Mouse (Mus musculus) midbrain, embryonic 14.5 days (tissue): ENCODE measurements at regions not wholly inside any gene's neighbourhood (a gene's known extent, or its start where the extent isn't known, plus 50 kb on each side); places are given as distances from the start of the nearest gene placed in this dataset.
"Not testable (repeated sequence)": the region's sequence is repeated elsewhere in the genome, so short reads cannot be mapped to it uniquely, and the experiment has no call there.

Experiments
- ATAC-seq: fragments of 200-750 bp; cut with Nextera tagmentation; 2 replicates; pipeline ENCODE4 v1.8.0; 2017; ENCODE audit warnings: moderate number of reproducible peaks, moderate library complexity; ENCODE audit not compliant: low FRiP score, low TSS enrichment
- DNase-seq: peaks from one replicate; pipeline ENCODE4 v3.0.0-alpha.2; 2015
- H3K27ac ChIP-seq: fragments of 300-500 bp; sonication (generic); replicated peaks from 2 replicates; pipeline ENCODE4 v1.5.1; 2014; ENCODE audit warnings: mild to moderate bottlenecking, low read depth, low read length, moderate library complexity
- H3K27me3 ChIP-seq: fragments of 300-500 bp; sonication (generic); 2 replicates; pipeline ENCODE4 v1.6.1; 2014; ENCODE audit warnings: low read length, control low read depth, mixed read lengths; ENCODE audit not compliant: control insufficient read depth, insufficient read depth
- H3K36me3 ChIP-seq: fragments of 300-500 bp; sonication (generic); 2 replicates; pipeline ENCODE4 v1.6.1; 2014; ENCODE audit warnings: low read length, control low read depth; ENCODE audit not compliant: control insufficient read depth, insufficient read depth
- H3K4me1 ChIP-seq: fragments of 300-500 bp; sonication (generic); 2 replicates; pipeline ENCODE4 v1.6.1; 2014; ENCODE audit warnings: mild to moderate bottlenecking, antibody characterized with exemption, low read length, control low read depth; ENCODE audit not compliant: control insufficient read depth, insufficient read depth
- H3K4me2 ChIP-seq: fragments of 300-500 bp; sonication (generic); 2 replicates; pipeline ENCODE4 v1.6.1; 2014; ENCODE audit warnings: mild to moderate bottlenecking, low read length, moderate library complexity
- H3K4me3 ChIP-seq: fragments of 300-500 bp; sonication (generic); replicated peaks from 2 replicates; pipeline ENCODE4 v1.5.1; 2014; ENCODE audit warnings: low read depth, low read length
- H3K9ac ChIP-seq: fragments of 300-500 bp; sonication (generic); replicated peaks from 2 replicates; pipeline ENCODE4 v1.6.1; 2014; ENCODE audit warnings: mild to moderate bottlenecking, low read length, moderate library complexity
- H3K9me3 ChIP-seq: fragments of 300-500 bp; sonication (generic); 2 replicates; pipeline ENCODE4 v1.6.1; 2016; ENCODE audit warnings: low read length, control low read depth, mixed read lengths; ENCODE audit not compliant: control insufficient read depth
- WGBS: fragments of 180-500 bp; shearing (Covaris S2); extraction: QIAGEN DNeasy Blood & Tissue Kit; methylation state at CpG from one replicate; pipeline ENCODE4 v1.1.7; 2014; 5-methylcytosine and 5-hydroxymethylcytosine counted together

DNA sequence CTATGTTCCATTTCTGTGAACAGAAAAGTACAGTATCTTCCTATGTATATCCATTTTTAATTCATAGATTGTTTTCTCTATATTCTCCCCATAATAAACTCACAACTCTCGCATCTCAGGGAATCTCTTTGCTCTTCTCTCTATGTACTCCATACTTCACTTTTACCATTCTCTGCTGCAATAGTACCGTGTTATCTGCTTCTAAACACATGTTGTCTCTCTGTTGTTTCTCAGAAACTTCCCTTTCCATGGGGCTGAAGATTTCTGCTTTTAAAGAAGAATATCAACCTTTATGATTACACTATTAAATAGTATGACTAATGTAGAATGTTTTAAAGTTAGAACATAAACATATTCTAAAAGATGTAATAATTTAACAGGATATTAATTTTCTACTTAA is 207.9 kb upstream of the Cntn3 start:
- Histone ChIP-seq H3K4me1 (no peaks in the 10 kb centered on the region), H3K9me3 (no peaks in the 10 kb centered on the region), H3K27me3 (no peaks in the 10 kb centered on the region), H3K4me3 (no peak overlapping the region), H3K4me2 (no peak overlapping the region), H3K9ac (no peak overlapping the region), H3K36me3 (no peaks in the 10 kb centered on the region), H3K27ac (no peak overlapping the region)
- no peak for ATAC-seq
- DNase-seq: no peak
- 92% methylated on average over 2 of the region's 2 CpGs for WGBS

DNA sequence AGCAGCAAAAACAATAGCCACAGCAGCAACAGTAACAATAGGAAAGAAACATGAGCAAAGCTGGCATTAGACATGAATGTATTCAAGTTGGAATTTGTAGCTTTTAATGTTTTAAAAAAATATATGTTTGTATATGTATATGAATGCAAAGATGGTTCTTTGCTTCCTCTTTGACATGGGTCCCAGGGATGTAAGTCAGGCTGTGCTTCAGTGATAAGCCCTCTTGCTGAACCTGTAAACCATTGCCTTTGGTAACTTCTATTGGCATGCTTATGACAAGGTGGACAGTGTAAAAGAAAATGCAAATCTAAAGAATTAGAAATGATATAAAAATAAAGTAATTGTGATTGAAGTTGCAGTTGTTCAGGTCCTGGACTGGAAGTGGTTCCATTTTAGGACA is 201.7 kb upstream of the Cntn3 start:
- no peak overlapping the region for H3K27ac ChIP-seq
- no peaks in the 10 kb centered on the region for H3K27me3 ChIP-seq
- H3K4me2 ChIP-seq: no peak overlapping the region
- ATAC-seq (no peak), DNase-seq (no peak)
- no peaks in the 10 kb centered on the region for H3K4me1 ChIP-seq
- no peaks in the 10 kb centered on the region for H3K9me3 ChIP-seq
- H3K36me3 ChIP-seq: no peaks in the 10 kb centered on the region
- H3K9ac ChIP-seq: no peak overlapping the region
- H3K4me3 ChIP-seq: no peak overlapping the region

DNA sequence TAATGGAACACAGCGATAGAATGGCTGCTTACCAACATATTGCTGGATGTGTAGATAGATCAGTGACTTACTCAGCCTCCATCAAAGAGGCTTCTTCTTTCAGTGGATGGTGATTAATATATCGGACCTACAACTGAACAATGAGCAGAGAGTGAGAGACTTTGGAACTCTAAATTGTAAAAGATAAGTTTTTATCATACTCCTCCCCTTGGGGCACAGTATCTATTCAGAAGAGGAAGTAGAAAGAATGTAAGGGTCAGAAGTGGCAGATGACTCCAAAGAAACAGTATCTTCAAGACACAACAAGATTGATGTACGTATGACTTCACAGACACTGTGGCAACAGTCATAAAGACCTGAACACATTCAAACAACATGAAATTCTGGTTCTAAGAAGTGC is 189.5 kb upstream of the Cntn3 start:
- Histone ChIP-seq H3K27ac (no peak overlapping the region), H3K4me1 (no peaks in the 10 kb centered on the region), H3K4me3 (no peak overlapping the region), H3K9me3 (no peaks in the 10 kb centered on the region), H3K9ac (no peak overlapping the region), H3K27me3 (no peaks in the 10 kb centered on the region), H3K36me3 (no peaks in the 10 kb centered on the region), H3K4me2 (no peak overlapping the region)
- 91% methylated on average over 3 of the region's 3 CpGs for WGBS
- DNase-seq (no peak), ATAC-seq (no peak)

DNA sequence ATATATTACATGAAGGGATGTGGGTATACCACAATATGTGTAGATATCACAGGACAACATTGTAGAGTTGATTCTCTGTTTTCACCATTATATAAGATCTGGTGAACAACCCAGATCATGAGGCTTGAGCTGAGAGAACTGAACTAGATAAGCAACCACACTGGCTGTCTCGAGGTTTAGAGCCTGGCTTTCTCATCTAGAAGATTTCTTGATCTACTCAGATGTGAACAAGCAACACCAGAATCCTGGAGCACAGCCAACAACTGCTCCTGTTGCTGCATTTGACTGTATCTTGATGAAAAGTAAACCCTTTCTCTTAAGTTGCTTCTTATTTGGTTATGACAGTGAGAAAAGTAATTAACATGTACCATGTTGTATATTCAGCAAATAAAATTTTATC is 182.1 kb upstream of the Cntn3 start:
- H3K4me3 ChIP-seq: no peak overlapping the region
- no peaks in the 10 kb centered on the region for H3K36me3 ChIP-seq
- no peaks in the 10 kb centered on the region for H3K4me1 ChIP-seq
- no peak overlapping the region for H3K27ac ChIP-seq
- no peak overlapping the region for H3K9ac ChIP-seq
- ATAC-seq: no peak
- 68% methylated on average over 1 of the region's 1 CpGs for WGBS
- no peak for DNase-seq
- H3K27me3 ChIP-seq: no peaks in the 10 kb centered on the region
- no peak overlapping the region for H3K4me2 ChIP-seq
- no peaks in the 10 kb centered on the region for H3K9me3 ChIP-seq

DNA sequence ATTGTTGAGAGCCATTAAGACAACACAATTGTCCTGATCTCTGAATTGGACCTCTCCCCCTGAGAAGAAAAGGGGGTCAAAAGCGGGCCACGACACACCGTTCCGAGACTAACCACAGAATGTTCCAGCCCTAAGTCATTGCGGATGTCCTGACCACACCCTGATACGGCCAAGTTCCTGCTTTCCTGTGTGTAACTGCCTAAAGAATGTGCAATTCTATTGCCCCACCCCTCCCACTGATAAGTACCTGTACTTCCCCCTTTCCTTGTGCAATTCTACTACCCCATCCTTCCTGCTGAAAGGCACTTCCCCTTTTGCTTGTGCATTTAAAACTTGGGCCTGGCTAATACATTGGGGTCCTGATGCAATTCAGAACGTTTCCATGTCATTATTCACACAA is 177.3 kb upstream of the Cntn3 start:
- not testable (repeated sequence) for ATAC-seq, H3K9ac ChIP-seq, H3K36me3 ChIP-seq, H3K4me3 ChIP-seq, H3K27me3 ChIP-seq, H3K9me3 ChIP-seq, H3K4me1 ChIP-seq, H3K27ac ChIP-seq, H3K4me2 ChIP-seq, DNase-seq
- WGBS: 96% methylated on average over 7 of the region's 7 CpGs

DNA sequence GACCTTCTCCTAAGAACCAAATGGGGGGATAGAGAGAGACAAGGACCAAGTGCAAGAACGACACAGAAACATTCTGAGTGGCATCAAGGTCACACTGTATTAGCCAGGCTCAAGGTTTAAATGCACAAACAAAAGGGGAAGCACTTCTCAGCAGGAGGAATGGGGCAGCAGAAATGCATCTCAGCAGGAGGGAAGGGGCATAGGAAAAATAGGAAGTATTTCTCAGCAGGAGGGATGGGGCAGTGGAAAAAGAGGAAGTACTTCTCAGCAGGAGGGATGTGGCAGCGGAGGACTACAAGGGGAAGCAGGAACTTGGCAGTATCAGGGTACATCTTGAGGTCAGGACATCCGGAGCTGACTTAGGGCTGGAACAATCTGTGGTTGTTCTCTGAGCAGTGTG is 173.5 kb upstream of the Cntn3 start:
- not testable (repeated sequence) for H3K9me3 ChIP-seq, H3K27me3 ChIP-seq, H3K9ac ChIP-seq, H3K4me2 ChIP-seq, ATAC-seq, DNase-seq, H3K4me3 ChIP-seq, H3K4me1 ChIP-seq, H3K27ac ChIP-seq, H3K36me3 ChIP-seq
- WGBS: 67% methylated on average over 3 of the region's 3 CpGs

DNA sequence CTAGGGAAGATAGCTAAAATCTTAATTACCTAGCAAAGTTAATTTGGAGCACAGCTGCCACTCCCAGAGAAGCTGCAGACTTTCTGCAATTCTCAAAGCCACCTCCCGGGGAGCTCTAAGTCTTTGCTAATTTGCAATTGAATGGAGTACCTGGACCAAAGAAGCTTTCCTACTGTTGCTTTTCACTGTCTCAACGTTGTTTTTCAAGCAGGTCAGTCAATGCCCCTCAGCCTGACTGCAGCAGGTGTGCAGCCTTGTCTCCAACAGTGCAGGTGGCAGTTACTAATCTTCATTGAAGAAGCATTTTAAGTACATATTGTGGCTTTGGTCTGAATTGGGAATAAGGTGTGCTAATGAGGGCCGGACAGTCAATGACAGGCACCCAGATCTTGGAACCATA is 164.3 kb upstream of the Cntn3 start:
- ATAC-seq, H3K4me3 ChIP-seq, H3K27ac ChIP-seq, DNase-seq, H3K9ac ChIP-seq, H3K4me1 ChIP-seq, H3K36me3 ChIP-seq, H3K9me3 ChIP-seq, H3K4me2 ChIP-seq, H3K27me3 ChIP-seq: not testable (repeated sequence)
- WGBS: 44% methylated on average over 3 of the region's 3 CpGs

DNA sequence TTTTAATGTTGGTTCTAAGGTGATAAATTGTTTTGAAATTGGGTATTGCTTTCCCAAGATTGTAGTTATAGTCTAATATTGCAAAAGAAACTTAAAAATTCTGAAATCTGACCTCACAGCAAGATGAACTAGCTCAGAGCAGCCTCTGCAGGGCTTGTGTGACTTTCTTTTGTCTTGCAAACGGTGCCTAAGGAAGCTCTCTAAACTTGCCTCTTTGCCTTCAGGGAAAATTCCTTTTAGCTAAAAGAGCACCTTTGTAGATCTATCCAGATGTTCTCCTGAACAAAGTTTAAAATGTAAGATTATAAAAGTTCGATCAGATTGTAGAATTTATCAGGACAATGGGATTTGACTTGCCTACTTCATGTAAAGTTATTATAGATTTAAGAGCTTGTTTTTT is 160.8 kb upstream of the Cntn3 start:
- Histone ChIP-seq H3K27me3 (no peaks in the 10 kb centered on the region), H3K36me3 (no peaks in the 10 kb centered on the region), H3K9me3 (peaks cover 5% of the 10 kb centered on the region; the same call in 1 of the 2 replicates), H3K4me2 (no peak overlapping the region), H3K9ac (no peak overlapping the region), H3K4me3 (no peak overlapping the region), H3K4me1 (no peaks in the 10 kb centered on the region), H3K27ac (no peak overlapping the region)
- WGBS: 68% methylated on average over 2 of the region's 2 CpGs
- DNase-seq: no peak
- no peak for ATAC-seq

DNA sequence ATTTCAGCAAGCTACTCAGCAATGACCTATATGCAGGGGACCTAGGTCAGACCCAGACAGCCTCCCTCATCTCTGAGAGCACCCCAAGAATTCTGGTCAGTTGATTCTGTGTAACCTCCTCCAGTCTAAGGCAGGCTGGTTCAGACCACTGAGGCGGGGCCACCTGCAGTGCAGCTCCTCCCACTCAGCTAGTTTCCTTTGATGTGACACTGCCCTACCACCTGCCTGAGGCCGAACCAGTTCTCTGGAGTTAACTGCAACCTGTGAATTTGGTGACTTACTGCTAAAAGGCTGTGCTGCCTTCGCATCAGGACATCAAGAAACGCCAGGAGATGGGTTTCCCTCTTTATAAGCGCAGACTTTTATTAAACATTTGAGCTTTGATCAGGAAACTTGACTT is 159.1 kb upstream of the Cntn3 start:
- Histone ChIP-seq H3K9ac (no peak overlapping the region), H3K9me3 (peaks cover 5% of the 10 kb centered on the region; the same call in 1 of the 2 replicates), H3K36me3 (no peaks in the 10 kb centered on the region), H3K27me3 (no peaks in the 10 kb centered on the region), H3K27ac (no peak overlapping the region), H3K4me2 (no peak overlapping the region), H3K4me3 (no peak overlapping the region), H3K4me1 (no peaks in the 10 kb centered on the region)
- 77% methylated on average over 5 of the region's 5 CpGs for WGBS
- ATAC-seq (peak; percentile 24; the same call in 1 of the 2 replicates), DNase-seq (no peak)
